Mouse (Mus musculus): Measurements from ENCODE around the gene Odc1.

The Odc1 gene

DNA sequence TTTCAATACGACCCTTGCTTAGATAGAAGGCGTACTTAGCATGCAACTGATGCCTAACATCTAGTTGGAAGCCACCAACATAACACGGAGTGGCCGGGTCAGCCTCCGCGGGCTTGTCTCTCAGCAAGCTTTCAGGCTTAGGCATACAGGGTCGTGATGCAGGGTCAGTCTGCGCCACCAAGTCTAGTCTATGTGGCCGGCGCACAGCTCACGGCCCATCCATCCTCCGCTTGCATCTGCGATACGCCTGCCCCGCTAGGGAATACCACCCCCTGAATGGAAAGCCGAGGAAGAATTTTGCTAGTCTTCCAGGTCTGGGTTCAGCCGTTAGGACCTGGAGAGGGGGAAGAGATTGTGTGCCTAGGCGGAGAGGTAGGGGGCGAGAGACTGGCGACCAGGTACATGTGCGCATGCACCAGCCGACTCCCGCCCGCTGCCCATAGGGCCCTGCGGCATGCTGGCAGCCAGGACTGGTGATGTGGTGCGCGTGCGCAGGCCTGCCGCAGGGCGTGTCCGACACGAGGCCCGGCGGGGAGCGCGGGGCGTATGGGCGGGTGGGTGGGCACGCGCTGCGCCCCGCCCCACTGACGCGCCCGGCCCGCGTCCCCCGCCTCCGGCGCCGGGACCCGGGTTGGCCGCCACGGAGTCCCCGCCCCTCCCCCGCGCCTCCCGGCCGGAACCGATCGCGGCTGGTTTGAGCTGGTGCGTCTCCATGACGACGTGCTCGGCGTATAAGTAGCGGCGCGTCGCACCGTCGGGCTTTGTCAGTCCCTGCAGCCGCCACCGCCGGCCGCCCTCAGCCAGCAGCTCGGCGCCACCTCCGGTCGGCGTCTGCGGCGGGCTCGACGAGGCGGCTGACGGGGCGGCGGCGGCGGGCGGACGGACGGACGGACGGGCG lies at the start of gene Odc1:
Gene Odc1 (plus strand): TSS at position 586 of the 898 bp plus-strand sequence.
- in situ Hi-C loops (cut with MboI, MseI): loop anchor here (5.0 to 10.0 kb wide), 3 partner anchors 37 to 172 kb away; no protein-coding TSS in a partner anchor

DNA sequence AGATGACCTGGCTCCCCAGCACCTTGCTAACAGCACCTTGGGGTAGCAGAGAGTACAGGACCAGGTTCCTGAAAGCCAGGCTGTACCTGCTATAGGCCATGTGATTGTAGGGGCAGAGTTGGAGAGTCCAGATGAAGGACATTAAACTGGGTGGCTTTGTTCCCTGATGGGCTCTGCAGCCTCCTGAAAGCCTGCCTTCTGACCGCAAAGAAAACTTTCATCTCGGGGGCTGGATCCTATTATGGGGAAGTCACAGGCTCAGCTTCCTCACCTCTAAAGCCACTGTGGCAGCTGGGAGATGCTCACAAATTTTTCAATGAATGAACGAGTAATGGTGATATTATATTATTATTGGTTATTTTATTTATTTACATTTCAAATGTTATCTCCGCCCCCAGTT lies 49.8 kb upstream of the Odc1 start:
- in situ Hi-C loops (cut with MboI, MseI): loop anchor here in 1 of 2 experiments (5.0 kb wide), 1 partner anchor 53 kb away; no protein-coding TSS in a partner anchor

DNA sequence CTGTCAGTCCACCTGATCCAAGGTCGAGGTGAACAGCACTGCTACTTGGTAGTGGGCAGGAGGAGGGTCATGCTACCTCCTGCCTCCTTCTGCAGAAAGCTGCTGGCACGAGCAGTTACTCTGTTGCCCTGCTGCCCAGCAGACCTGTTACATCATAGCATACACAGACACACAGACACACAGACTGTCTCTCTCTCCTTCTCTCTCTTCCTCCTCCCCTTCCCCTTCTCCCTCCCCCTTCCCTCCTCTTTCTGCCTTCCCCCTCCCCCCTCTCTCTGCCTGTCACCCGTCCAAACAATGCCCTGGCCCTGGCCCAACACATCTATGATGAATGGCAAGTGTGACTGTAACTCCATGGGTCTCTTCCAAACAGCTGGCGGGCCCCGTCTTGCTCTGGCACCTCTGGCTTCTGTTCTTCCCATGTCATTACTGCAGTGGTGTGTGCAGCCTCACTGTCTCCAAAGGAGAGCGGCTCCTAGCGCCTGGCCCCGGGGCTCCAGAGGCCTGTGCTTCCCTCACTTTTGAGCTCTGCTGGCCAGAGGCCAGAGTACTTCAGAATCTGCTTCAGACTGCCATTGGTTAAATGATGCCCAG lies 48.6 kb upstream of the Odc1 start:
- in situ Hi-C loops (cut with MboI, MseI): no loop called here

DNA sequence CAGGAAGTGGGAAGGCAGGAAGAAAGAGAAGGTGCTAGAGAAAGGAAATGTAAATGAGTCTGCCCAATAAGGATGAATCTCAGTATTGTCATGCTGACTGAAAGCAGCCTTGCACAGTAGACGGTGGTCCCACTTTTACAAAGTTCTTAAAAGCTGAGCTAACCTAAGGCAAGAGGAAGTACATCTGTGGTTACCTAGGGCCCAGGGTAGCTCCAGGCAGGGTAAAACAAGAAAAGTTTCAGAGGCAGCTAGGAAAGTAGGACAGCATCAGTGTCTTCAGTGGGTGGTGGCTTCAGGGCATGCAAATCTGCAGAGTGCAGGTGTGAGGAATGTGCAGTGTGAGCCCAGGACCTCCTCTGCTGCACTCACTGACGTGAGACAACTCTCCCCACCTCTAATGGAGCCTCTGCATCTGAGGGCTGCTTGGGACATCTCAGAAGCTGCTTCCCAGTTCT lies 38.9 kb upstream of the Odc1 start:
- in situ Hi-C loops (cut with MboI, MseI): loop anchor here in 1 of 2 experiments (5.0 kb wide), 1 partner anchor 37 kb away; the partner anchor contains the start of gene Odc1

DNA sequence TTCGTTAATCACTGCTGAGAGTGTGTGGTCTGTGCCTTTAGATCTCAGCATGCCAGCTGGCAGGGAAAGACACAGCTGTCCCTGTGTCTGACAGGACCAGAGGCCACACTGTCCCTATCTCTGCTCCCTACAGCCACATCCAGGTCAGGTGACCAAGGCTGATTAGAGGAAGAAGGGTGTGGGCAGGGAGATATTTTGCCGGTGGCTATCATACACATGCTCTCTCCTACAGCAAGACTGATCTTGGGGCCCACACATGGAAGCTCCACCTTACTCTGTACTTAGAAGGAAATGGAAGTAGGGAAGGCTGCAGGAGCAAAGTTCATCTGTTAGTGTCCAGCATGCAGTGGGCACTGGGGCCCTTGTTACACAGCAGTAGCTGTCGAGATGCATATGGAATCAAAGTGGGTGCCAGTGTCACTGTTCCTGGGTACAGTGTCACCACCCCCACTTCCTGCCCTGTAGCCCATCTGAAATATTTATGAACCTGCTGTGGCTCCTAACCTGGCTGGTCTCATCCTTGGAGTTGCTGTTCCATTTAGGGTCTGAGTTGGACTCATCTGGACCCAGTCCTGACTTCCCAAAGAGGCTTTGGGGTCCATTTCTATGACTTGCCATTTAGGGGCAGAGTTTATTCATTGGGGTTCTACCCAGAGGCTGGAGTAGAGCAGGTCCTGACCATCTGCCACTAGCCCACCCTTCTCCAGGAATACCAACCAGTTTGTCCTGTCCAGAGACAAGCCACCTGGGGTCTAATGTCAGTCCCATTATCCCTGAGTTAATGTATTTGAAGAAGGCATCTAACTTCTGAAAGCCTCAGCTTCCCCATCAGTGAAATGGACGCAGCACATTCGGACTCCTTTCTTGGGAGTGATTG lies 38.2 kb upstream of the Odc1 start:
- in situ Hi-C loops (cut with MboI, MseI): loop anchor here in 1 of 2 experiments (5.0 kb wide), 1 partner anchor 36 kb away; the partner anchor contains the start of gene Odc1

DNA sequence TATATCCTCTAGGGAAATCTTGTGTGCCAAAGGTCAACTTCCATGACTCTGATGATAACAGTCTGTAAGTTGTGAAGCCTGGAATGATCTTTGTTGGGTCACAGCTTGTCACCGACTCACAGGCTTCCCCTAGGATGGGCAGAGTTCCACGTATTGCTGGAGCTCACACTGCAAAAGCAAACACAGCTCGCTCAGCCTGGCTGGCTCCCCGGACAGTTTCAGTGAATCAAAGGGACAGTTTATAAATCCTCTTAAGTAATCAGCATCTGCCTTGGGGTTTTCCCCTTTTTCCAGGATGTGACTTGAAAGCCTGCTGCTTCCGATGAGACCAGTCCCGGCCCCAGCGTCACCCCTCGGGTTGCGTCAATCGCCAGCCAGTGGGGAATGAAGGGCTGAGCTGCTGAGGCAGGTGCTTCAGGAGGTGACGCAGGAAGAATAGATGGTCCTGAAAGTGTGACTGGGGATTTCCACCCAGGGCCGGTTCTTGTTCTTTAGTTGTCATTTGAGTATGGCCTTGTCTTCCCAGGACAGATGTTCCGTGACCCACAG lies 37.5 kb upstream of the Odc1 start:
- in situ Hi-C loops (cut with MboI, MseI): loop anchor here in 1 of 2 experiments (5.0 kb wide), 1 partner anchor 35 kb away; the partner anchor contains the start of gene Odc1

DNA sequence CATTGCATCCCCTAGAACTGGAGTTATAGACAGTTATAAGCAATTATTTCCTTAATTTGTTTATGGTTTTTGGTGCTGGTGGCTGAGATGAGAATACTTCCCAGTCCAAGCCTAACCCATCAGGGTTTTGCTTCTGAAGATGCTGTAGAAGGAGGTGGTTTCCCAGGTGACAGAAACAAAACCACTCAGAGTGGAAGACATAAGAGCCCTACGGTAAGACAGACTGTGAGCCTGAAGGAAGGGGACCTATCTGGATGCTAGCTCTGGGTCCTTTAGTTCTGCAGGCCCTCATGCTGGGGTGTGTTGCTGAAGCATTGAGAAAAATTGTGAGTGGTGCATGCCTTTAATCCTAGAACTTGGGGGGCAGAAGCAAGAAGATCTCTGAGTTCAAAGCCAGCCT lies 35.3 kb upstream of the Odc1 start:
- in situ Hi-C loops (cut with MboI, MseI): loop anchor here in 1 of 2 experiments (5.0 kb wide), 1 partner anchor 33 kb away; the partner anchor contains the start of gene Odc1

DNA sequence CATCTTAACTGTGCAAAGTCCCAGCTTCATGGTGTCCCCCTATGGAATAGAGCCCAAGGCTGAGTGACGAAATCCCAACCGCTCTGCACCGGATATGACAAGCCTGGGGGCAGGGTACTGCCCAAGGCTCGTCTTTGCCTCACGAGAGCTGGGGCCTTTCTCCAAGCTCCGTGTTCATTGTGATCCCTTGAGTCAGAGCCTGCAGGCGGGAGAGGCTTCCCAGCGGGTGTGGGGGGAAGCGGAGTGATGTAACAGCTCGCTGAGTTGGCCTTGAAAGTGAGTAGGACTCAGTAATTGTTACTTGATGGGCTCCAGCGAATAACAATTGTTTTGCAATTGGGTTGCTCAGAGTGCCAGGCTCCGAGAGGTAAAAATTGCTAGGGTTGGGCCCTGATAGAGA lies 34.4 kb upstream of the Odc1 start:
- in situ Hi-C loops (cut with MboI, MseI): no loop called here

DNA sequence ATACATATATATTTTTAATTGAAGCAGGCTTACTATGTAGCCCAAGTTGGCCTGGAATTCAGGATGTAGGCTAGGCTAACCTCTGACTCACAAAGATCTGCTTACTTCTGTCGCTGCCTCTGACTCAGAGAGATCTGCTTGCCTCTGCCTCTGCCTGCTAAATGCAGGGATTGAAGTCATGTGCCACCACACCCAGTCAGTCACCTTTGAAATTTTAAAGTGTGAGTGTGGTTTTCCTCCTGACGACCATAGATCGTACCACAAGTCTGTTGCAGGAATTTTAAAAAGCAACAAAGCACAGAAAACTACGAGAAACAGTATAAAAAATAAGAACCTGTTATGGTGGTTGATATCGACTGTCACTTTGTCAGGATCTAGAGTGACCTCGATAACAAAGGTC lies 33.6 kb upstream of the Odc1 start:
- in situ Hi-C loops (cut with MboI, MseI): no loop called here

DNA sequence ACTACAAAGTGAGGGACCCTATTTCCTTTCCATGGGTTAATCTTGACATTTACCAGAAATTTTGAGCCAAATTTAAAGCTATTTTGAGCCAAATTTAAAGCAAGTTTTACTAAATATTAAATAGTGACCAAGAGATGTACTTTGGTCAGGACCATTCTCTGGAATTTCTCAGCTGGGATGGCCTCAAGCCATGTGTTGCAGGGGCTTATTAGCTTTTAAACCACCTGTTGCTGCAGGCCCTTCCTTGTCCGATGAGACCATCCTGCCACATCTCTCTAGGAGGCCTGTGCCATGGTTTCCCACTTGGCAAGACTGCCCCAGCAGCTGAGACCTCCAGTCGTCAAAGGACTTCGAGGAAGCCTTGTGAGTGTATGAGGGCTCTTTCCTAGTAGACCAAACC lies 15.4 kb upstream of the Odc1 start:
- in situ Hi-C loops (cut with MboI, MseI): no loop called here

DNA sequence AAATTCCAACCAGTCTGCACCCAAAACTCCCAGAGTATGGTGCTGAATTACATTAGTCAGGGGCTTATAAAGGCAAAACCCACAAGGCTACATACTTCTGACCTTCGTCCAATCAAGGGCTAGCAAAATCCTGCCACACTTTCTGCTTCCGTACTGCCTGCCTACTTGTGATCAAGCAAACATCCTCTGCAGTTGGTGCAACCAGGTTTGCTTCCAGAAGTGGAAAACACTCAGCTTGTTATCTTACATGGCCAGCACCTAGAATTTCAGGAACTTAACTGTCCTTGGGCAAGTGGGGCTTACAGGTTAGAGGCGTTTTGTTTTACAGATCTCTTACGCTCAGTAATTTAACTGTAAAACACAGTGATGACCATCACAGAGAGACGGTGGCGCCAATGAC lies 14.9 kb upstream of the Odc1 start:
- in situ Hi-C loops (cut with MboI, MseI): no loop called here

DNA sequence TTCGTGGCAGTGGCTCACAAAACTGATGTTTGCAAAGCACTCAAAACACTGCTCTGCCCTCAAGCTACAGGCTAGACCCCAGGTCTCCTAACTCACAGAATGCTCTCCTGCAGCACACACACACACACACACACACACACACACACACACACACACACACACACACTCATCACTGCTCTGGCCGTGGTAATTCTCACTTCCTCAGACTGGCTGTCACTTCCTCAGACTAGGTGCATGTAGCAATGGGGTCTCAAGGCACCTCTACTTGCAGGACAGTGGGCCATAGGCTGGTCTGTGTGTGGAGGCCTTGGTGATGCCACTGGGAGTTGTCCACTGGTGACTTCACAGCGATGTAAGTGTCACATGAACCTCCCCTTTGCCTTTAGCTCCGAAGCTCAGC lies 13.8 kb upstream of the Odc1 start:
- in situ Hi-C loops (cut with MboI, MseI): no loop called here

DNA sequence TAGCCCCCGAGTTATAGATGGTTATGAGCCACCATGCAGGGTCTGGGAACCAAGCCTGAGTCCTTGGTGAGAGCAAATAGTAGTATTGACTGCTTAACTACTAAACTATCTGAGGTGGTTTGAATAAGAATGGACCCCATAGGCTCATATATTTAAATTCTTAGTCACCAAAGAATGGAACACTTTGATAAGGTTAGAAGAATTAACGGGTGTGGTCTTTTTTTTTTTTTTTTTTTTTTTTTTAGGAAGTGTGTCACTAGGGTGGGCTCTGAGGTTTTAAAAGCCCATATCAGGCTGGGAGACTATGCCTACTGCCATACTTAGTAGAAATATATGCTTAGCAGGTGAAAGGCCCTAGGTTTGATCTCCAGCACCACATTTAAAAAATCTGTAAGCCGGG lies 8.4 kb upstream of the Odc1 start:
- in situ Hi-C loops (cut with MboI, MseI): no loop called here

DNA sequence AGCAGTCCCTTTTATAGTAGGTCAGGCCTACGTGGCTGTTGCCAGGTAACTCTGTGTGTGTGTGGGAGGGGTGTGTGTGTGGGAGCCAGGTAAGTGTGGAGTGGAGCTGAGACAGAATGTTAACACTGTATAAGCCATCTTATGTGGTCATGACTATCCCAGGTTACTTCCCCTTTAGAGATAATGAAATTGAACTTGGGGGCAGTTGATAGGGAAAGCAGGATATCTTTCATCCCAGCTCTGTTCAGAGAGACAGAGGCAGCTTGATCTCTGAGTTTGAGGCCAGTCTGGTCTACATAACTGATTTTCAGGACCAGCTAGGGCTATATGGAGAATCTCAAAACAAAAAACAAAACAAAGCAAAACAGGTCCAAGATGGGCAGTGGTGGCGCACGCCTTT lies 7.4 kb upstream of the Odc1 start:
- in situ Hi-C loops (cut with MboI, MseI): no loop called here

DNA sequence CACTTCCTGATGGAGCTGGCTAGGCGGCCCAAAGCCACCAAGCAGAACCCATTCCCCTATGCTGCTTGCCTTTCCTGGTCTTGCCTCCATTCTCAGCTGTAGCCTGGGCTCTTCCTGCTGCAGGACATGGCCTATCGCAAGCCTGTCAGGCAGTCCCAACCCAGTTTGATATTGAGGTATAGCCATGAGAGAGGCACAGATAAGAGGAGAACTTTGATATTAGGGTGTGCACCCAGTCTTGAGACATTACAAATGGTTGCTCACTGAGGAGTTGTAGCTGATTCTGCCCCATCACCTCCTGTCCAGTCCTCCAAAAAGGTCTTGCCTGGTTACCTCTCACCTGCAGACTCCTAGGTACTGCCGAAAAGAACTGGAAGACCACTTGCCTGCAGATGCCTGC lies 6.5 kb upstream of the Odc1 start:
- in situ Hi-C loops (cut with MboI, MseI): no loop called here

DNA sequence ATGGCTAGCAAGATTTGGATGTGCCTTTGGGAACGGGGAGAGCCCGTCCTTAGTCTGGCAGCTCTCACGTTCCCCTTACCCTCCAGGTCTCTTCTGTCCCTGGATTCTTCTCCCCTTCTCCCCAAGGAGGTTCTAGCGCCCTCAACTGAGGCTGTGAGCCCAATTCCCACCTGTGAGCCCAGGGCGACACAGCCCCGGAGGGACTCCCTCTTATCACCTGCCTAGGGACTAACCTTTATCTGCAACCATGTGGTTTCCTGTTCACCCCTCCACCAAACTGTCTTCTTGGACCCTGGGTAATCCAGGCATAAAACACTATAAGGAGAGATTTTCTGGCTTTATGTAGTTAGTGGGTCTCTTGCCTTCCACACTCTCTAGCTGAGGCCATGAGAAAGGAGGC lies 5.6 kb upstream of the Odc1 start:
- in situ Hi-C loops (cut with MboI, MseI): no loop called here

DNA sequence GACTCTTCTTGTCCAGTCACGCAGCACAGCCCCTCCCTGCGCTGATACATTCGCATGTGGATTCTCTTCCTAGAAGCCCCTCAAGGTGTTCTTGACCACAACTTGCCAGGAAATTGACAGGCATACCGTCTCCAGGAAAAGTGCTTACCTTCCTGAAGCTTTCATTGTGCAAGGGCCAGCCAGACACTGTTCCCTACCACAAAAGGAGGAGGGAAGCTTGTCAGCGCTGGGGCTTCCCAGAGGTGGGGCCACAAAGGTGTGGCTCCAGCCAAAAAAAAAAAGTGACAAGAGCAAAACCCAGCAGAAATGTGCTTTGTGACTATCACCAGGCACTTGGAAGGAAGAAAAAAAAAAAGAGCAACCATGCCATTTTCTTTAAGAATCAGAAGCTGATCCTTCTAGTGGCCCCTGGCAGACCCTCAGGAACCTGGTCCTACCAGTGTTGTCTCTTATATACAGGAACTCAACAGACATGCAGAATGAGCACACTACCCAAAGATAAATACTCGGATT lies 4.5 kb upstream of the Odc1 start:
- in situ Hi-C loops (cut with MboI, MseI): loop anchor here (5.0 to 10.0 kb wide), 2 partner anchors 33 to 165 kb away; no protein-coding TSS in a partner anchor

DNA sequence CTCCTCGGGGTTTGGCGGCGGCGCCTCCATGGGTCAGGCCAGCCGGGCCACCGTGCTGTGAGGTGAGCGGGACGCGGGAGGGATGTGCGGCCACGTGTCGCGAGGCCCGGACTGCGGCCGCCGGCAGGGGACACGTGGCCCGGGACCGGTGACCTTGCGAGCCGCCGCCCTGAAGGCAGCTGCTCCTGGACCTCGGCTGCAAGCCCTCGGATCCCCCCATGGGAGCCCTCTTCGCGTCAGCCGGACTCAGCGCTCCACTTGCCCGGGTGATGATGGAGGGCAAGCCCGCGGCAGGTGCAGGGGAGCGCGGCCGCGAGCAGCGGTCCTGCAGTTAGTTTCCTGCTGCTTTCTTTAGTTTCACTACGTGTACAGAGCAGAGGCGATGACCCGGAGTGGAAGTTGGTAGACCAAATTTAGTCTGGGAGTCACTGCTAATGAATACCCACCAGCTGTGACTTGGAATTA lies 545 bp downstream of the Odc1 start:
- in situ Hi-C loops (cut with MboI, MseI): loop anchor here (5.0 to 10.0 kb wide), 2 partner anchors 170 to 173 kb away; no protein-coding TSS in a partner anchor

DNA sequence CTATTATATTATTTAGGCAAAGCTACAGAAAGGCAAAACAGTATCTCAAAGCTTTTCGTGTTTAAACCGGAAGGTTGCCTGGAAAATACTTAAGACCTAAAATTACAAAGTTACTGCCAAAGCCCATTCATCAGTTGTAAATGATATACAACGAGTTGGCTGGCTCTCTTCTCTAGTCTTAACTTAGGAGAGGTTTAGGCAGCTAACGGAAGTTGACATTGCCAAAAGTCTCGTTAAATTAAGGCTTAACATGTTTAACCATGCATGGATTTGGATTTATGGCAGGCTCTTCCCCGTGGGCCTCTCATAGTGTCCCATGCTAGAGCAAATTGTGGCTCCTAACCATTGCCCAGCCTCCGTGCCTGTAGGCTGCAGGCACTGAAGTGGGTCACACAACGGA lies 1.3 kb downstream of the Odc1 start:
- in situ Hi-C loops (cut with MboI, MseI): loop anchor here (5.0 to 10.0 kb wide), 2 partner anchors 171 to 174 kb away; no protein-coding TSS in a partner anchor

DNA sequence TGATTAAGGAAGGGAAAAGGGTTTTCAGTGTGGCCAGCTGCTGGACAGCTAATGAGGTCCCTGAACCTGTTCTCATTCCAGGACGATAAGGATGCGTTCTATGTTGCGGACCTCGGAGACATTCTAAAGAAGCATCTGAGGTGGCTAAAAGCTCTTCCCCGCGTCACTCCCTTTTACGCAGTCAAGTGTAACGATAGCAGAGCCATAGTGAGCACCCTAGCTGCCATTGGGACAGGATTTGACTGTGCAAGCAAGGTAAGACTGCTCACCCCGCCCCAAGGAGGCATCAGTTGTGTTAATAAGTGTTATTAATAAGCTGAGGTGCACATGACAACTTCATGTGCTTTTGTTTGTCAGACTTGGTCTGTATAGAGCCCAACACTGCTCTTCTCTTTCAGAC lies 3.0 kb downstream of the Odc1 start:
- in situ Hi-C loops (cut with MboI, MseI): loop anchor here (5.0 to 10.0 kb wide), 2 partner anchors 173 to 175 kb away; no protein-coding TSS in a partner anchor
